Mouse (Mus musculus) megakaryocyte, embryonic 14.5 days (primary cell): ENCODE measurements around the gene Uqcc2. TPM values are rescaled to one million over a fixed set of nuclear protein-coding genes. Genes with fewer than 3 reads are reported as not detected.

Experiments used
- H3K27me3 ChIP-seq: replicated peaks from 2 replicates; pipeline ENCODE3; 2012; ENCODE audit warnings: inconsistent platforms
- H3K36me3 ChIP-seq: replicated peaks from 2 replicates; pipeline ENCODE3; 2012; ENCODE audit warnings: low read length, inconsistent platforms, mixed read lengths
- H3K4me1 ChIP-seq: 2 replicates; pipeline ENCODE4 v1.6.1; 2012; ENCODE audit warnings: inconsistent platforms
- H3K4me3 ChIP-seq: replicated peaks from 2 replicates; pipeline ENCODE3; 2012; ENCODE audit warnings: moderate library complexity, mild to moderate bottlenecking, inconsistent platforms
- H3K9me3 ChIP-seq: 2 replicates; pipeline ENCODE4 v1.6.1; 2012; ENCODE audit warnings: inconsistent platforms
- FLI1 ChIP-seq: IDR thresholded peaks from 2 replicates; pipeline ENCODE4 v1.6.1; 2012; ENCODE audit warnings: low read length, inconsistent platforms, mixed read lengths
- GATA1 ChIP-seq: IDR thresholded peaks from 3 replicates; pipeline ENCODE4 v1.6.1; 2012; ENCODE audit warnings: mixed read lengths, low read length, inconsistent platforms, borderline replicate concordance
- polyA plus RNA-seq: library from polyadenylated mRNA; stranded (reverse); fragments of >175 nt; gene quantifications from 2 replicates; pipeline ENCODE4 v1.2.3, GENCODE M21; 2012; ENCODE audit warnings: low replicate concordance; ENCODE audit not compliant: insufficient read depth

Uqcc2 gene
- polyA plus RNA-seq, result 35.6 and 163 TPM in 2 replicates

DNA sequence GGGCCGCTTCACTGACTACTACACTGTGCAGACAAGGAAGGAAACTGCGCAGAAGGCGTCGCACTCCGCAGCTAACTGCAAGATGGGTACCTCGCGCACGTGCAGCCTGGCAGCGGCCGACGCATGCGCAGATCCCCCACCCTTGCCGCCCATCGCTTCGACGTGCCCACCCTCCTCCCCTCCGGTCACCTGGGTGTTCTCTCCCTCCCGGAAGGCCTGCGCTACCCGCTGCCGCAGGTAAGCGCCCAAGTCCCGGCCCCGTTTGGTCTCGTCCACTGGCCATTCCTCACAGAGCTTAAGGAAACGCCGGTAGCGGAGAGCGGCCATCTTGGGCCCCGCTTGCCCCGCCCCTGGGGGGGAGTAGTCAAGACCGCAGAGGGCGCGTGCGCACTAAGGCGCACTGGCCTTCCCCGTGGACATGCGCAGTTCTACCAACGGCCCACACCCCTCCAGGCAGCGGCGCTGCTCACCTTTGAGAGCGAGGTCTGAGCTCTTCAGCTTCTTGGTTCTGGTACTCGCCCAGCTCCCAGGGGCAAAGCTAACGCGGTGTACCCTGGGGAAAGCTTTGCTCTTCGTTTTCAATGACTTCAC, at the start of gene Uqcc2:
Gene Uqcc2, minus strand, starts transcription at position 366 of the 591 bp plus-strand sequence.
- peaks cover 47% of the 10 kb centered on the region for H3K4me1 ChIP-seq

GRCm38 (mm10) chr17:27182401-27182800, 48.7 kb upstream of the Uqcc2 start:
- Histone ChIP-seq H3K9me3 (peaks cover 17% of the 10 kb centered on the region), H3K4me3 (no peak overlapping the region), H3K4me1 (peaks cover 20% of the 10 kb centered on the region), H3K27me3 (peaks cover 46% of the 10 kb centered on the region), H3K36me3 (no peaks in the 10 kb centered on the region)
- TF ChIP-seq FLI1, result no peak
- TF ChIP-seq GATA1, result no peak

More for the DNA sequence above, at the start of gene Uqcc2:
- peak within 1 kb of the TSS; percentile 93 for H3K4me3 ChIP-seq
- TF ChIP-seq FLI1 (no peak), GATA1 (no peak)
- peaks cover 20% of the 10 kb centered on the region for H3K36me3 ChIP-seq
- peaks cover 20% of the 10 kb centered on the region for H3K27me3 ChIP-seq
- H3K9me3 ChIP-seq, result 0 out of 2 replicates have a peak, but pooled peaks cover 5% of the 10 kb centered on the region

DNA sequence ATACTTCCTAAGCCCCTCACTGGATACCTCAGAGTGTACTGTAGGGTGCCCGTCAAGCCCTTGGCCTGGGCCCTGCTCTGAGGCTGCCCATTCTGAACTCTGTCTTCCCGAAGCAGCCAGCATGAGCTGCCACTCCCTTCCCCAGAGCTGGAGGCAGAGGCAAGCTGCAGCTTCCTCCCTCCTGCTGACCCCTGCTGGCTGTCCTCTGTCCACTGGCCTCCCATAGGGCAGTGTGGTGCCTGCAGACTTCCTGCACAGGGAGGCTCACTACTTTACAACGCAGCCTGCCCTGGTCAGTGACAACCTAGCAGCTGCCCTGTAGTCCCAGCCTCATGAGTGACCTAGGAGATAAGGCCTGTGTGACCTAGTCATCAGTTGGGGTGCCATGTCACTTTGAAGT, 48.0 kb upstream of the Uqcc2 start:
- Histone ChIP-seq H3K4me3 (peak overlapping the region; percentile 53), H3K9me3 (peaks cover 17% of the 10 kb centered on the region), H3K4me1 (peaks cover 20% of the 10 kb centered on the region), H3K27me3 (peaks cover 38% of the 10 kb centered on the region), H3K36me3 (no peaks in the 10 kb centered on the region)
- no peak for TF ChIP-seq GATA1
- TF ChIP-seq FLI1, result no peak

- H3K36me3 ChIP-seq, result no peaks in the 10 kb centered on the region
- H3K4me3 ChIP-seq, result no peak overlapping the region
- peaks cover 17% of the 10 kb centered on the region for H3K9me3 ChIP-seq
- peaks cover 44% of the 10 kb centered on the region for H3K27me3 ChIP-seq
- TF ChIP-seq GATA1 (no peak), FLI1 (no peak)
- H3K4me1 ChIP-seq, result peaks cover 20% of the 10 kb centered on the region
Measured at GRCm38 (mm10) chr17:27179681-27180280, 46.1 kb upstream of the Uqcc2 start.

GRCm38 (mm10) chr17:27178427-27179177, 44.9 kb upstream of the Uqcc2 start:
- Histone ChIP-seq H3K27me3 (peaks cover 47% of the 10 kb centered on the region), H3K9me3 (peaks cover 12% of the 10 kb centered on the region), H3K36me3 (no peaks in the 10 kb centered on the region), H3K4me3 (no peak overlapping the region), H3K4me1 (peaks cover 25% of the 10 kb centered on the region)
- TF ChIP-seq FLI1 (no peak), GATA1 (no peak)

GRCm38 (mm10) chr17:27178019-27178418, 44.3 kb upstream of the Uqcc2 start:
- Histone ChIP-seq H3K27me3 (peaks cover 46% of the 10 kb centered on the region), H3K36me3 (no peaks in the 10 kb centered on the region), H3K4me1 (peaks cover 25% of the 10 kb centered on the region), H3K9me3 (peaks cover 12% of the 10 kb centered on the region), H3K4me3 (no peak overlapping the region)
- TF ChIP-seq FLI1, result no peak
- no peak for TF ChIP-seq GATA1

DNA sequence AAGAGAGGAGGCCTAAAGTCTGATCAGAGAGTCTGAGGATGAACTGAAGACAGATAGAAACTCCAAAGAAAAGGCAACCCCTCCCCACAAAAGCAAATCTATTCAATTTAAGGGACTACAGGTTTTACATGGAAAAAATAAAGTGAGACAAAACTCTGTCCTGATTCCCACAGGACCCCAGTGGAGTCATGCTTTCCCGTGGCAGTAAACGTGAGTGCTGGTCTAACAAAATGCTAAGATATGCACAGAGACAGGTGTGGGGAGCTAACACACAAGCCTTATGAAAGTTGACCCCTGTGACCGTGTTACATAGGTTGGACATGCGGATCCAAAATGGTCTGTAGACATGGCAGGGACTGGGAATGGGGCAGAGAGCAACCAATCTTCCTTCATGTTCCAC, 43.0 kb upstream of the Uqcc2 start:
- Histone ChIP-seq H3K4me3 (no peak overlapping the region), H3K4me1 (peaks cover 23% of the 10 kb centered on the region), H3K27me3 (peaks cover 56% of the 10 kb centered on the region), H3K9me3 (peaks cover 12% of the 10 kb centered on the region), H3K36me3 (no peaks in the 10 kb centered on the region)
- TF ChIP-seq FLI1 (no peak), GATA1 (no peak)

DNA sequence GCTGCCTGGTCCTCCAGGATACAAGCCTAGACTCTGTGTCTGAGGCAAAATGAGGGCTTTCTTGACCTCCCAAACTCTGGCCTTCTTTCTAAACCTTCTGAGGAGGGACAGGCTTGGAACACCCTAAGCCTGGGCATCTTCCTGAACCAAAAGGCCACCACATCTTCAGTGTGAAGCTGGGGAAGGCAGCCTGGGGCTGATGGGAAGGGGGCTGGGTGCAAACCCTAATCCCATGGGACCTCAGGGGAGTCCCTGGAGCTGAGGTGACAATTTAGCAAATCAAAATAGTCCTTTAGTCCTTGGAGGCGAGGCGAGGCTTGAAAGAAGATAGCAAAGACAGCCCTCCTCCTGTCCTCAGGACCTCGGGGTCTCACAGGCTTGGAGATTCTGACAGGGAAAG, 42.6 kb upstream of the Uqcc2 start:
- TF ChIP-seq FLI1, result no peak
- TF ChIP-seq GATA1, result no peak
- Histone ChIP-seq H3K9me3 (peaks cover 12% of the 10 kb centered on the region), H3K27me3 (peaks cover 56% of the 10 kb centered on the region), H3K4me3 (no peak overlapping the region), H3K4me1 (peaks cover 19% of the 10 kb centered on the region), H3K36me3 (no peaks in the 10 kb centered on the region)

DNA sequence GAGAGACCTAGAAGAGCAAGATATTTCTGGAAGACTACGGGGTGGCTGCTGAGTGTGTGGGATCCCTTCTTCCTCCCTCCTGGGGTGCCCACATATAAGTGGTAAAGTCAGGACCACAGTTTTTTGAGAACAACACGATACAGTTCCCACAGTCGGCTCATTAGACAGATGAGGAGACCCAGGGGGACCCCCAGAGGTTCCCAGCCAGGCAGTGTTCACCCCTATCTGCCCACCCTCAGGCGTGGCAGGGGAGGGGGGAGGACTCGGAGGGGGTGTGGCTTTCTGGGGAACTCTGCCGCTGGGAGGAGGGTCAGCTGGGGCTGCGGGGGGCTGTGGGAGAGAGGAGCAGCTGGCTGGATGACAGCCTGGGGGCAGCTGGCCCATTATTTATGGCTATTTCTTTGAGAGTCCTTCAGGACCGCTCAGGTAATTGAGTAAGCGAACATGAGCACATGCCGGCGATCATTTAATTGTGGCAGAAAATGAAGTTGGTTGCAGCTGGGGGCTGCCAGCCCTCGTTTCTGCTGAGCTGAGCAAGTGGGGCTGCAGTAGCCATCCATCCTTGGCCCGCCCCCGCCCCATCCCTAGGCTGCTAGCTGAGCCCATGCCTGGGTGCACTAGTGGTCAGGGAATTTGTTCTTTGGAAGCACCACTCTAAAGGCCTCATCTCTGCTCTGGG, 41.6 kb upstream of the Uqcc2 start:
- no peak for TF ChIP-seq FLI1
- TF ChIP-seq GATA1, result no peak
- no peak overlapping the region for H3K4me3 ChIP-seq

More for the DNA sequence above, 41.6 kb upstream of the Uqcc2 start:
- Histone ChIP-seq H3K9me3 (peaks cover 12% of the 10 kb centered on the region), H3K27me3 (peaks cover 59% of the 10 kb centered on the region), H3K4me1 (peaks cover 18% of the 10 kb centered on the region), H3K36me3 (no peaks in the 10 kb centered on the region)
